ENCODE assay signal across 28 mouse cellular contexts in the genomic region with DNA sequence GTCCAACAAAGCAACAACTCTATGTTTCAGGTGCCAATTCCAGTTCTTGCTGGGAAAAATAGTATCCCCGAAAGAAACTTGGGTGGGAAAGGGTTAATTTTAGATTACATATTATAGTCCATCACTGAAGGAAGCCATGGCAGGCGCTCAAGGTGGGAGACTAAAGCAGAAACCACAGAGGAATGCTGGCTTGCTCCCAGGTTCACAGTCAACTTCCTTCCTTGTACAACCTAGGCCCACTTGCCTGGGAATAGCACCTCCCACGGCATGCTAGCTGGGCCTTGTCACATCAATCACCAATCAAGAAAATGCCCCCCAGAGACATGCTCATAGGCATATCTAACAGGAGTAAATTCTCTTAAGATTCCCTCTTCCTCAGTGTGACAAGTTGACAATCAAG.
"Had no signal": no experiment of that assay in that cellular context is flagged by ENCODE, and none has a peak within 500 bp of the region (broad histone marks: within the 10 kb centered on the region; RNA-seq: fewer than 3 reads in every experiment).

No protein-coding gene starts in this region.

- DNase-seq: cerebellum, adult 2 months; cerebellum, adult 8-10 months; cerebellum, adult 9-10 months; cerebellum, adult 9-11 months; cerebellum, postnatal 10 days; cerebellum, postnatal 14 days; cerebellum, postnatal 25 days; cerebellum, postnatal 36 days; embryo, embryonic 11 days; forebrain, postnatal 0 days; gastrocnemius, adult 2 months; gastrocnemius, postnatal 10 days; gastrocnemius, postnatal 14 days; gastrocnemius, postnatal 25 days; gastrocnemius, postnatal 36 days; heart, adult 11 months; heart, adult 18-20 months; heart, adult 2 months had no signal

- H3K27ac ChIP-seq: embryonic facial prominence, embryonic 10.5 days; embryonic facial prominence, embryonic 12.5 days; embryonic facial prominence, embryonic 13.5 days; embryonic facial prominence, embryonic 15.5 days; forebrain, embryonic 10.5 days; forebrain, embryonic 12.5 days; forebrain, embryonic 13.5 days; forebrain, embryonic 15.5 days; gastrocnemius, adult 2 months; heart, adult 2 months had no signal

- H3K4me1 ChIP-seq: embryonic facial prominence, embryonic 12.5 days; embryonic facial prominence, embryonic 13.5 days; embryonic facial prominence, embryonic 15.5 days; forebrain, embryonic 10.5 days; forebrain, embryonic 12.5 days had no signal

- ATAC-seq: forebrain, embryonic 13.5 days; forebrain, embryonic 15.5 days; forebrain, embryonic 16.5 days; forebrain, postnatal 0 days had no signal

- H3K4me2 ChIP-seq: embryonic facial prominence, embryonic 12.5 days; embryonic facial prominence, embryonic 13.5 days; embryonic facial prominence, embryonic 15.5 days; forebrain, embryonic 12.5 days; forebrain, embryonic 13.5 days; forebrain, embryonic 15.5 days had no signal

- H3K4me3 ChIP-seq: embryonic facial prominence, embryonic 10.5 days; embryonic facial prominence, embryonic 12.5 days; embryonic facial prominence, embryonic 13.5 days; embryonic facial prominence, embryonic 15.5 days; erythroblast, embryonic 14.5 days; forebrain, embryonic 10.5 days; forebrain, embryonic 12.5 days; forebrain, embryonic 13.5 days; forebrain, embryonic 15.5 days; gastrocnemius, adult 2 months; heart, adult 2 months had no signal

- H3K36me3 ChIP-seq: embryonic facial prominence, embryonic 10.5 days; embryonic facial prominence, embryonic 12.5 days; embryonic facial prominence, embryonic 13.5 days; embryonic facial prominence, embryonic 15.5 days; forebrain, embryonic 10.5 days; forebrain, embryonic 12.5 days; forebrain, embryonic 15.5 days had no signal

- H3K27me3 ChIP-seq: embryonic facial prominence, embryonic 12.5 days; embryonic facial prominence, embryonic 13.5 days; embryonic facial prominence, embryonic 15.5 days; forebrain, embryonic 12.5 days; forebrain, embryonic 13.5 days; forebrain, embryonic 15.5 days had no signal

- H3K9ac ChIP-seq: embryonic facial prominence, embryonic 12.5 days; embryonic facial prominence, embryonic 13.5 days; embryonic facial prominence, embryonic 15.5 days; forebrain, embryonic 12.5 days; forebrain, embryonic 13.5 days; forebrain, embryonic 15.5 days; forebrain, postnatal 0 days had no signal

- H3K9me3 ChIP-seq: embryonic facial prominence, embryonic 10.5 days; embryonic facial prominence, embryonic 12.5 days; embryonic facial prominence, embryonic 13.5 days; embryonic facial prominence, embryonic 15.5 days; forebrain, embryonic 10.5 days; forebrain, embryonic 12.5 days; forebrain, embryonic 13.5 days; forebrain, embryonic 15.5 days had no signal
